Mouse (Mus musculus): ENCODE results near the gene Ffar1. TPM values are rescaled to one million over a fixed set of nuclear protein-coding genes. Genes with fewer than 3 reads are reported as not detected.

Ffar1 gene
- under 1 TPM in 2 of 3 experiments, not detected in 1; 0.17 to 0.20 TPM for polyA plus RNA-seq (2017; shearing (Covaris generic))

DNA sequence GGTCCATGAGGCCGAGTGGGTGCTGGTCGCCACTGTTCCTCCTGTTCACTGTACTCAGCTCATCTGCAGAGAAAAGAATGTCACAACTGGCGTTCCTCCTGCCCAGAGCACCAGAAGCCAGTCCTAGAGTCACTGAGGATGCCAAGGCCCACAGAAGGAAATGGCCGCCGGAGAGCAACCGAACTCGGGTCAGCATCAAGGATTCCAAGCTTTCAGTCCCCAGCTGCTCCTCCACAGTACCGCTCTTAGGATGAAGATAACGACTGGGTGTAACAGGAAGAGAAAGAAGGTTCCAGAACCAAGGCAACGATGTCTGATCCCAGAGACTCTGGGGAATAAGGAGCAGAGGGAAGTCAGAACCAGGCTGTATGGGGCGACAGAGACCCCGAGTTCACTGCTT is at the start of gene Ffar1:
TSS of gene Ffar1 (minus strand) at position 101 of the 400 bp plus-strand sequence.
- ATAC-seq: no peak

DNA sequence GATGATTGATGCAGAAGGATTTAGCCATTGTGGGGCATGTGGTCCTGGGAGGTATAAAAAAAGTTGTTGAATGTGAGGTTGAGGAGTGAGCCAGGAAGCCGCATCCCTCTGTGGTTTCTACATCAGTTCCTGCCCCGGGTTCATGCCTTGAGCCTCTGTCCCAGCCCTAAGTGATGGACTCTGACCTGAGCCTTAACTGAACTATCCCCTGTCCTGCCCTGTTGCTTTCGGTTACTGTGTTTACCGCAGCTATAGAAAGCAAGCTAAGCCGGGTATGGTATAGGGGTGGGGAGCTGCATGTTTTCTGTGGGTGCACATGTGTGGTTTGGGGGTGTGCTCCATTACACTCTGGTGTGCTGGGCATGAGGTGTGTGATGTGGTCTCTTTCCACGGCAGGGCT is 48.4 kb upstream of the Ffar1 start:
- no peak for ATAC-seq

DNA sequence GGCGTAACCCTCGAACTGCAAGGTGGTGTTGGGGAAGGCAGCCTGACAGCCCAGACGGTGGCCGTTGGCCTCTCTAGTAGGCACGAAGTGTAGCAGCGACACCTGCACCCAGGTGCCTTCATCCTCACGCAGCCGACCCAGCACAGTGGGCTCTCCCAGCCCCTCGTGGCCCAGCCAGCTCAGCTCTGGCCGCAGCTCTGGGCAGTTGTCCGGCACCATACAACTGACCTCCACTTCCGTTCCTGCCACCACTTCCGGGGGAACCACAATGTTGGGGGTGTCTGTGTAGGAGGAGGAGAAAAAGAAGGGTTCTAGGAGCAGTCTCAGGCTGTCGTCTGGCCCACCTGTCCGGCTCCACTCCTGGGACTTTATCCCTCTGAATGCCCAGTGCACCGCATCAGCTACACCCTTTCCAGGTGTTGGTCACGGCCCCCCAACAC is 47.6 kb upstream of the Ffar1 start:
- ATAC-seq: no peak

DNA sequence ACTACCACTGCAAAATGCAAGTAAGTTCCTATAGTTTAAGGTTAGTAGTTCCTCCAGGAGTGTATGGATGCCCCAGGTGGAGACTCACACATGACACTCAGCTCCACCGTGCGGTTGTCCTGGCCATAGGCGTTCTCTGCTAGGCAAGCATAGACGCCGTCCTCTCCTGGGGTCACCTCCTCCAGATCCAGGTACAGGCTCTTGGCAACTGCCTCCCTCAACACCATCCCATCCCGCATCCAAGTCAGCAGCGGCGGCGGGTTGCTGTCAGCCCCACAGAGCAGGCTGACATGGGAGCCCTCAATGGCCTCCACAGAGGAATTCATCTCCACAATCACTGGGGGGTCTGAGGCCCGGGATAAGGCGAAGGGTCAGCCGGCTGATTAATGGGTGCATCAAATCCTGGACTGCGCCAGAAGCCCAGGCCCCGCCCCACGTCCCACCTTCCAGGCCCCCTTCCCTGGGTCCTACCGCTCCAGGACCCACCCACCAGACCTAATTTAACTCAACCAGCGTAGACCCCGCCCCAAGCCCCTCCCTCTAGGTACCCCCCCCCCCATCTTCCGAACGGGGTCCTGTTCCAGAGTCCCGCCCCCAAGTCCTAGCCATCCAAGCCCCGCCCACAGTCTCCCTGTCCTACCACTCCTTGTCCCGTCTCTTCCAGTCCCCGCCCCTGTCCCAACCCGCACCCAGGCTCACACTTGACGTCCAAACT is 47.1 kb upstream of the Ffar1 start:
- no peak for ATAC-seq

DNA sequence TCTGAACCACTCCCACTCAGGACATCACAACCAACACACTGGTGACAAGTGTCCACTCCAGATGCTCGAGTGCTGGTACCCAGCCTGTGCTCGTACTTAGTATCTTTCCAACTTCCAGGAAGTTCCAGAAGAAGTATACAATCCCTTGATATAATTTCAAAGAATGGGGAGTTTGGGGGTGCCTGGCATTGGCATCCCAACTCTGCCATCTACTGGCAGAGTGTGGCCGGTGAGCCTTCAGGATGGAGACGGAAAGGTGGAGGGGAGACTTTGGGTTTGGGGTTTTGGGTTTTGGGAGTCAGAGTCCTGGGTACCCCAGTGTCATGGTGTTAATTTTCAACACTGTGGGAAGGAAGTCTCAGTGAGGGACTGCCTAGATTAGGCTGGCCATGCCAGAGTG is 42.7 kb upstream of the Ffar1 start:
- no peak for ATAC-seq

DNA sequence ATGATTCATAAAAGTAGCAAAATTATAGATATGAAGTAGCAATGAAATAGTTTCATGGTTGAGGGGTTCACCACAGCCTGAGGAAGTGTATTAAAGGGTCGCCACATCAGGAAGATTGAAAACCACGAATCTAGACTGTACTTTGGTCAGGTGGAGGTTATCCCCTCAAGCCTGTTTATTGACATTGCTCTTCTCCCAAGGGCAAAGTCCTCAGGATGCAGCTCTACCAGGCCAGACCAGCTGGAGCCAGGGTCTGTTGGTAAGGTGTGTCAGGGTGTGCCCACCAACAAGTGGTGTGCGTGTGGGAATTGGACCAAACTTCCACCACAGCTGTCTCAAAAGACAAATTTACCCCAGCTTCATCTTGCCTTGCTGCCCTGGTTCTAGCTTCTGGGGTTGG is 33.9 kb upstream of the Ffar1 start:
- no peak for ATAC-seq

DNA sequence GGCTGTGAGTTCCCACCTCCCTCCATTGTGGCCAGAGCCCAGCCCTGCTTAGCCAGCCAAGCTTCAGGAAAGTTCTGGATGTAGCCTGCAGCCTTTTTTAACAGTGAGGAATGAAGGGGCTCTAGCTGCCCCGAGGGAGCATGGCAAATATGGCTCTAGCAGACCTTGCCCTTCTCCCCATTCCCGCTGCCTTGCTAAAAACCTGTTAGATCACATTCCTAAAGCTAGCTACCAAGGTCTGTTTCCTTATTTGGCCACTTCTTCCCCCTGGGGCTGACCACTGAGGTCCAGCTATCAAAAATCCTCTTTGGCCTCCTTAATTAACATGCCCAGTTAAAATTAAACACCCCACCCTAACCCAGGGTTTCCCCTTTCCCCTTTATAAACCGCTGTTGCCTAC is 31.2 kb upstream of the Ffar1 start:
- no peak for ATAC-seq

DNA sequence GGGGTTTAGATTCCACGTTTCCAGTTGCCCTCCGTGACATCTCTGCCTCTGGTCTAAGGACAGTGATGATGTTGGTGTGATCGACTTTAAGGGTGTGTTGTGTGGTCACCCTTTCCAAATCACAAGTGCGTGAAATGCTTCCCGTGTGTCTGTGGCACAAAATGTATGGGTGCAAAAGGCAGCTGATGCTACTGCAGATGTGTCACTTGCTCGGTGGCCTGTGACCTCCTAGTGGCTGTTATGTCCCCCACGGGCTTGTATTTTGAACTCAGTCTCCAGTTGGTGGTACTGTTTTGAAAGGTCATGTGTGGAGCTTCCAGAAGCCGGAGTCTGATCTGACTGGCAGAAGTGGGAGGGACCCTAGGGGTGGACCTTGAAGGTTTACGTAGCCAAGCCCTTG is 30.4 kb upstream of the Ffar1 start:
- no peak for ATAC-seq

DNA sequence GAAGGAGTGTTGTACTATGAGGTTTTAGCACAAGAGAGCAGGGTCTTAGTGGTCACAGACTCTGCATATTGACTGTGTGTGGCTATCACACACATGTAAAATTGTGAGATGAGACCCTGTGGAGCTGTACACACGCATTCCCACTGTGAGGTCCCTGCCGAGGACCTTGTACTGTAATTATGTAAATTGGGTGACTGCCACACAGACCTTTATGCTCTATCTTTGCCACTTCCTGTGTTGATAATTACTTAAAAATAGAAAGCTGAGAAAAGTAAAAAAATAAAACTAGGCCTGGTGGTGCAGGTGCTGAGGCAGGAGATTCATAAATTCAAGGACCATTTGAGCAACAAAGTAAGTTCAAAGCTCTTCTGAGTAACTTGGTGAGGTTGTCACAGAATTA is 29.3 kb upstream of the Ffar1 start:
- ATAC-seq: peak; percentile 55

DNA sequence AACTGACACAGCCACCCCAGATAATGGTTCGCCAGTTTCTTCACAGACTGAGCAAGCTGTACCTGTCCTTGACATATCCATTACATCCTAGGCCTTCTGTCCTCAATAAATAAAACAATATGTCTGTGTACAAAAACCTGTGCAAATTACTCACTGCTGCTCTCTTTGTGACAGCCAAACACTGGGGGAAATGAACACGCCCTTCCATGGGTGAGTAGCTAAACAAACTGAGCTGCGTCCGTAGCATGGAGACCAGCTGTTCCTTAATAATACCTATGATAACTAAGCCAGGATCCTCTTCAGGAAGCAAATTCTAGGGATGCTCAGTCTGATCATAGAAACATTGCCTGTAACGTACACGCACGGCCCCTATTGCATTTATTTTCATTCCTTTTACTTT is 27.4 kb upstream of the Ffar1 start:
- ATAC-seq: no peak

DNA sequence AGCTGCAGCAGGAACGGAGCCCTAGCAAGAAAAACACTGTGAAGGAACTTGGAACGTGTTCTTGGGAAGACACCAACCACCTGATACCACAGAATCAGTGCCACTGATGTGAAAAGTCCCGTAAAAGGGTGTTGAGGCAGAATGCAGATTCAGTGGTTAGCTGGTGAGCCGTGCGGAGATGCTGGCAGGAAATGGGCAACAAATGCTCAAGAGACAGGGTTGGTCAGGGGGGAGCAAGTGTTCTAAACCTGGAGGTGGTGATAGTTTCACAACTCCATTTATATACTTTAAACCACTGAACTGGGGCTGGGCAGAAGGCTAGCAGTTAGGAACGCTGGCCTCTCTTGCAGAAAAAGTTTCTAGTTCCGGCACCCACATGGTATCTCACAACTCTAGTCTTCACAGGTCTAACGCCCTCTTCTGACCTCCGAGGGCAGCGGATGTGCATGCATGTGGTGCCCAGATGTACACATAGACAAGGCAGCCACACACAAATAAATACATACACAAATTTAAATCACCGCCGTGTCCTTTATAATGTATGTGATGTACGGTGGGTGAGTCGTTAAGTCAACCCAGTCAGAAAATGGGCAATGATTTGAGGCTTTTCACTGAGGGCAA is 26.3 kb upstream of the Ffar1 start:
- ATAC-seq: peak; percentile 88

DNA sequence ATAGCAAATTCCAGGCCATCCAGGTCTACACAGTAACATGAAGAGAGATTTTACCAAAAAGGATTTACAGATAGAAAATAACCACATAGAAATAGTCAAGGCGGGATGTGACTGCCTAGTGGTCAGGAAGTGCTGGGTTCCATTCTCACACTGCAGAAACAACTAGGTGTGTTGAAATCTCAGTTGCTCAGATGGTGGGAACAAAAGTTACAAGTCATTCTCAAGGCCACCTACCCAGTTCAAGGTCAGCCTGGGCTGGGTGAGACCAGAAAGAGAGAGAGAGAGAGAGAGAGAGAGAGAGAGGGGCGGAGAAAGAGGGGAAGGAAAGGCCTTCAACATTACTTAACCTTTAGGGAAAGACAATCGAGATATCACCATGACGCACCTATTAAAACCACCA is 25.5 kb upstream of the Ffar1 start:
- no peak for ATAC-seq

DNA sequence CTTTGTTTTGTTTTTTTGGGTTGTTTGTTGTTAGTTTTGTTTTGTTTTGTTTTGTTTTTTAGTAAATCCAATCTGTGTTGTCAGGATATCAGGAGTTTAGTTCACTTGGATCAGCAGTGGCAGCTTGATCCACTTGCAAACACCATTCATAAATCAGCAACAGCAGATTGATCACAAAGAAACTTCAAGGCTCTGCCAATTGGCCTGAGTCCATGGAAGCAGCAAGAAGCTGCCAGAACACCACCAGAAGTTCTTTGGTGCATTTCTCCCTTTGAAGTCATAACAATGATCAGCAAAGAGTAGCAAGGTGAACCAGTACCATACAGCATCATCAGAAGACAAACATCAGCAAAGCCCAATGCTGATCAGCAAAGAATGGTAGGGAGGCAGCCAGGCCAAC is 22.7 kb upstream of the Ffar1 start:
- no peak for ATAC-seq

DNA sequence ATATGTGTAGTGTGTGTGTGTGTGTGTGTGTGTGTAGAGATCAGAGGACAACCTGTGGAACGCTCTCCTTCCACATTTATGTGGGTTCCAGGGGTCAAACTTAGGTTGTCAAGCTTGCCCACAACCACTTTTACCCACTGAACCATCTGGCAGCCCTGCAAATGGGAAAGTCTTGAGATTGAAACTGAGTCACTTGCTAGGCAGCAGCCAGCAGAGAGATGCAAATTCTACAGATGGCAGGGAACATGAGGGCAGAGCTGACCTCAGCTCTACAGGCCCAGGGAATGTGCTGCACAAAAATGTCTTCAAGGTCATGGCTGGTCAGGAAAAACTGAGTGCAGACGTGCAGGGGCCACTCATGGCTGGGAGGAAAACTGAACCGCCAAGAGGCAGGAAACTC is 20.0 kb upstream of the Ffar1 start:
- ATAC-seq: no peak

DNA sequence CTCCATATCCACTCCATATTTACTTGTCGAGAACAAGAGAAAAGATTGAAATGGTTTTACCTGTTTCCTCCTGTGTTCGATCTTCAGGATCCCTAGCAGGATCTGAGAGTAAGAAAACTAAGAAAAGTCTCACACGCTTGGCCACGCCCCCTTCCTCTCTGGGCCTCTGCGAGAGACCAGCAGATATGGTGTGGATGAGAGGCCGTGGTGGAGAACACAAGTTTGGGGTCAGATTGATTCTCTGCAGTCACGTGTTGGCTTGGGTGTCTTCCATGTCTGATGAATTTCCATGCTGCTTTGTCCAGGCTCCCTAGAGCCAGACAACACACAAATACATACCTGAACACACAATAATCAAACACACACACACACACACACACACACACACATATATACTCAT is 18.8 kb upstream of the Ffar1 start, which contains the start of gene Cd22:
TSS of gene Cd22 (minus strand) at position 167 of the 400 bp plus-strand sequence.
- ATAC-seq: no peak

DNA sequence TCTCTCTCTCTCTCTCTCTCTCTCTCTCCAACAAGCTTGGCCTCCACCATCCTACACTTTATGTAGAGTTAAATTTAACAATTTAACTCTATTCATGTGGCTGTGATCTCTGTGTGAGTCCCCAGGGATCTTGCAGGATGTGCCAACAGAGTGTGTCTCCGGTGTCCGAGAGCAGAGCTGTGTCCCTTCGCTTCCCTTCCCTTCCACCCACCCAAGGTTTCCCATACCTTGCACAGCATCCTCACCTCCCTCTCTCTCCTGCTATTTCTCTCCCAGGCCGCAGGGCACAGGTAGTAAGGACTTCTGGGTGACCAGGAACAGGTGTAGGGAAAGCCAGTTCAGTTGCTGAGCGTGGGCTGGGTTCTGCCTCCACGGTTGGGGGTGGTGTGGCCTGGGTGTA is 17.6 kb upstream of the Ffar1 start:
- no peak for ATAC-seq

DNA sequence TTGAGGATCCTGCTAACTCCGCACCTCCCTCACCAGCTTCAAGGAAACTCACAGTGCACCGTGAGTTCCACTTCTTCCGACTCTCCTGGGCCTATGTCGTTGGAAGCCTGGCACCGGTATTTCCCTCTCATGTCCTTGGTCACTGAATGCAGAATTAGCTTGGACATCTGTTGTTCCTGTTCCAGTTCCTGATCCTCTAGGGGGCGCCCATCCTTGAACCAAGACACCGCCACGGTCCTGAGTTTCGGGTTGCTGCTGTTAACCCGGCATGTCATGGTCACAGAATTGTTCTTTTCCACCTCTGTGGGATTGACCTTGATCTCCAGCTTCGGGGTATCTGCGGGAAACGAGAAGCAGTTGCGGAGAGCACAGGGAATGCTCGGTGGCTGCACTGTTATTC is 11.7 kb upstream of the Ffar1 start:
- ATAC-seq: no peak

DNA sequence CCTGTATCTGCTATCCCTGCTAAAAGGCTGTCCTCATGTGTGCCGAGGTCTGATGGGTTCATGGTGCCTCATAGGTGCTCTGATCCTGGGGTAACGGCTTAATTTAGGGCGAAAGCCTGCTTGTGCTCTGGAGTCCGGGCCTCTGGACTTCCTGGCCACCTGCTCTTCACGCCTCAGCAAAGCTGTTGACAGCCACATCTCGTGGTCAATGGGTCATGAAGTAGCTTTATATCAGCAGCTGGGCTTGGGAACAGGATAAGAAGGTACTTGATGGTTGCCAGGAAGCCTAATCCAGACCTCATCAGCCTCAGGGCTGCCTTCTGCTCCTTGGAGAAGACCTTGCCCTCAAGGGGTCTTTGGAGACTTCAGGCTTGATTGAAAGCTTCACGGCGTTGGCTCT is 2.0 kb upstream of the Ffar1 start:
- no peak for ATAC-seq

DNA sequence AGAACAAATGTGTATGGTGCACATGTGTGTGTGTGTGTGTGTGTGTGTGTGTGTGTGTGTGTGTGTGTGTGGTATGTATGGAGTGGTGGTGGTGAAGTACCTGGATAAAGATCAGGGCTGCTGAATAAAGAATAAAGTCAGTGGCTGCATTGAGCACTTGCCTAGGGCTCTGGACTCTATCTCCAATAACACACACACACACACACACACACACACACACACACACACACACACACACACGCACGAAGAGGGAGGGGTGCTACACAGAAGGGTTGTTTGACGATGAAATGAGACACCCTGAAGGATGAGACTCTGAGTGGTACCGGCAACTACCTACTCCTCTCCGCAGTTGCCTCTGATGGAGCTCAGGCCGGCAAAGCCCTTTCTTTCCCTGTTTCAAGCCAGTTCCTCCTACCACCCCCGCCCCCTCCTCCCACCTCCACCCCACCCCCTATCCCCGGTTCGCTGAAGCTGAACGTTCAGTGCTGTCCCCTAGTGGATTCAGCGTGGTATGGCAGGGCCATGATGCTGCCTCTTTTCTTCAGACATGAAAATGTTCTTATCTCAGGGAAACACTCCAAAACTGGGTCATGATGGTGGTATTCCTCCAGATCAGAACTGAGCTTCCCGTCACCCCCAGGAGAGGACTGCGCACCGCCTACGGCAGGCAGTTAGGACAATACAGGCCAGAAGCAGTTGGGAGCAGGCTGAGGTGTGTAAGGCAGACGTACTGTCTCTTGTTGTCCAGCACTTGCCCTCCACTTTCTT is 1.5 kb downstream of the Ffar1 start:
- peak; percentile 25 for ATAC-seq

DNA sequence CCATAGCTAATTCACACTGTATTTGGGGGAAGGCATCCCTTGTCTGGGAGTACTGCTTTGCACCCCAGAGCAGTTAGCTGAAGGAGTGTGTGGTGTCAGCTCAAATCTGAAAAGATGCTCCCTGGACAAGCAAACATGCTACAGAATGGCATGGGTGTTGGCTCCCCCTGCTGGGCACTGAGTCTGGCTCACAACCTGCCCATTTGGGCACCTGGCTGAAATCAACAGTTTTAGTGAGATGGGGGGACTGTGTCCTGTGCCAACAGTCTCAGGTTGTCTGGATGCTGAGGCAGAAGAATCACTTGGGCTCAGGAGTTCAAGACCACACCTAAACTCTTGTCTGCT is 2.1 kb downstream of the Ffar1 start:
- no peak for ATAC-seq

DNA sequence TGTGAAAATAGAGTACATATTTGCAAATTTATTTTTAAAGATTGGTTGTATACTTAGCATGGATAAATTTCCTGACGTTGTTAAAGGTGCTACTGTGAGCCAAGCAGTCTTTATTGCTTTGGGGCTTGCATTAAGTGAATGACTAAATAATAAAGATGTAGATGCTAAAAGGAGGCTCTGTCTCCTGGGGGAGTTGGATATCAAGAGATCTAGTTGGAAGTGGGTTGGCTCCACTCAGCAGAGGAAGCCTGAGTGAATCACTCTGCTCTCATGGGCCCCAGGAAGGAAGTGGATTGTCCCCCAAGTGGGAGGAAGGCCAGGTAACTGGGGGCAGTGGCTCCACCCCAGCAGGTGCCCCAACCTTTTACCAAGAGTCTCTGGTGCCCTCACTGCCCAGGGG is 3.6 kb downstream of the Ffar1 start:
- ATAC-seq: no peak

DNA sequence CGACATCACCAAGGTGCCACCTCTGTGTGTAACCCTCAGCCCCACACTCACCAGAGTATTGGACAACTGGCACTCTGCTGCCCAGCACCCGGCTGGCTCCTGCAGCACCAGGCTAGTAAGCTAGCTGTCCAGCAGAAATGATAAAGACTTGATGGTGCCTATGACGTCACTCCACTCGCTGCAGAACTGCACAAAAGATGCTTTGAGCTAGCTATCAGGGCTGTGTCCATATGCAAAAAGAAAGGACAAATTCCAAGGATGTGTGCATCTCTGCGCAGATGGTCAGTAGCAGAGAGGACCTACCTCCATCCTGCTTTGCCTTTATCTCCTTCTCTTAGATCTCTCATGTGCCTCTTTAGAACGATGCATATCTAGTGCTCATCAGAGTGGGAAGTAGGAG is 5.3 kb downstream of the Ffar1 start, which contains the start of gene Ffar3:
TSS of gene Ffar3 (minus strand) at position 101 of the 400 bp plus-strand sequence.
- no peak for ATAC-seq

DNA sequence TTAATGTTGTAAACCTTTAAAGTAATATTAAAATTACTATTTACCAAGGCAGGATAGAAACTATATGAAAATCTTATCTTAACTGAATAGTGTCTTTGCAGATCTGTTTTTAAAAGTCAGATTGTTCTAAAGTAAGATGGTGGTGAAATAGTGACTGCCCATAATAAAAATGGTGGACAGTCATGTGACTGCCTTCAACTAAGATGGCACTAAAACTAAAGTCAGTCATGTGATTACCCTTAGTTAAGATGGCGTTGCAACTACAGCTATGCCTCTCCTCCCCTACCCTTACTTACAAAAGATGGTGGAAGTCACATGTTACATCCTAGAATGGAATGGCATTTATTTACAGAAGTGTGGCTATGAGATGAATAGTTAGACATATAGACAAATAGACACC is 9.9 kb downstream of the Ffar1 start:
- ATAC-seq: no peak

DNA sequence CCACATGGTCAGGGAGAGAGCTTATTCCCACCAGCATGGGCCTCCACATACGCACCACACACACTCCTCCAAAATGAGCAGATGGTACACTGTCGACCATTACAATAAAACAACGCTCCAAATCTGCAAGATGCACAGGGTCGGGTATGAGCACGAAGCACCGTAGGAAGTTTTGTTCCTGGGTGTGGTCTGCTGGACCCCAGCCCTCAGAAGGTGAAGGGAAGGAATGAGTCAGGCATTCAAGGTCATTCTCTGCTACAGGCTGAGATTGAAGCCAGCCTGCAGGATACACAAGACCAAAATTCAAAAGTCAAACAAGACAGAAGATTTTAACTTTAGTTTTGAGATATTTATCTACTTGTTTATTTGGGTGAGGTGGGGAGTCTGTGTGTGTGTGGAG is 13.4 kb downstream of the Ffar1 start:
- ATAC-seq: no peak

All from inflammation-experienced regulatory T-cells, adult 6 months (primary cell).